12 mouse cellular contexts compared by ENCODE assay signal in the genomic region with DNA sequence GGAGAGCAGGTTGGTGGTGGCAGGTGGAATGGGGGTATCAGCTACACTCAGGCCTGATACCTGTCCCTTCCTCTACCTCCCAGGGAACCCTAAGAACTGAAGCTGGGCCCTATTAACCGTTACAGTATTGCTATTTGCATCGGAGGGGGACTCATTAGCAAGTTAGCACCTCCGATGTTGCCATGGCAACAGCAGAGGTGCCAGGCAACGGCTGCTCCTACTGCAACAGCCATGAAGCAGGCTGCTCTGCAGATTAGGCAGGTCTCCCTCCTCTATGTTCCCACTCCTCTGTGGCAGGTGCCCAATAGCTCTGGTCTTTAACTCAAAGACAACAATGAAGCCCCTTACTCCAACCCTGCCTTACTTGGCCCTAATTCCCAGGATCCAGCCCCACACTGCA. TPM values are rescaled to one million over a fixed set of nuclear protein-coding genes. Genes with fewer than 3 reads are reported as not detected.
DNase-seq lines count a peak whose midpoint lies in the region; ATAC-seq and TF ChIP-seq lines count a peak whose summit lies in the region.
"Had no signal": no experiment of that assay in that cellular context is flagged by ENCODE, and none has a peak within 500 bp of the region (broad histone marks: within the 10 kb centered on the region; RNA-seq: fewer than 3 reads in every experiment).

No protein-coding gene starts in this region.

- peaks cover 48% of the 10 kb centered on the region for H3K4me1 ChIP-seq in forebrain, postnatal 0 days (ENCODE audit: insufficient read depth)
- peaks cover 57% of the 10 kb centered on the region for H3K4me1 ChIP-seq in midbrain, embryonic 11.5 days (ENCODE audit: control insufficient read depth, insufficient read depth, low read length)

- peak overlapping the region; percentile 97 for H3K9ac ChIP-seq in forebrain, postnatal 0 days
- H3K9ac ChIP-seq in midbrain, embryonic 11.5 days (ENCODE audit: low read length) = peak overlapping the region; percentile 35; the same call in 1 of the 2 replicates
- H3K9ac ChIP-seq: embryonic facial prominence, embryonic 15.5 days had no signal

- H3K4me3 ChIP-seq in forebrain, postnatal 0 days (ENCODE audit: low read depth, low read length) = peak overlapping the region; percentile 60
- no peak overlapping the region for H3K4me3 ChIP-seq in midbrain, embryonic 11.5 days (ENCODE audit: low read depth, low read length)
- H3K4me3 ChIP-seq: embryonic facial prominence, embryonic 15.5 days had no signal

- ATAC-seq in forebrain, postnatal 0 days = peak; percentile 46
- no peak for ATAC-seq in midbrain, embryonic 11.5 days (ENCODE audit: low FRiP score)
- no peak for ATAC-seq in activated CD4-positive, CD25-positive, alpha-beta regulatory T cell, adult 4 months

- H3K36me3 ChIP-seq in forebrain, postnatal 0 days (ENCODE audit: insufficient read depth) = peaks cover 25% of the 10 kb centered on the region
- H3K36me3 ChIP-seq in midbrain, embryonic 11.5 days (ENCODE audit: control insufficient read depth, insufficient read depth, low read length) = no peaks in the 10 kb centered on the region; the same call in 1 of the 2 replicates

- H3K9me3 ChIP-seq in forebrain, postnatal 0 days (ENCODE audit: low read length) = no peaks in the 10 kb centered on the region
- H3K9me3 ChIP-seq in midbrain, embryonic 11.5 days (ENCODE audit: control insufficient read depth, low read length) = no peaks in the 10 kb centered on the region
- H3K9me3 ChIP-seq: embryonic facial prominence, embryonic 15.5 days had no signal

- no peak for TF ChIP-seq CTCF in forebrain, postnatal 0 days (IDR thresholded peaks at IDR 0.05; ENCODE audit: low read depth)

- H3K27me3 ChIP-seq in forebrain, postnatal 0 days (ENCODE audit: insufficient read depth, low read length) = no peaks in the 10 kb centered on the region
- peaks cover 7% of the 10 kb centered on the region for H3K27me3 ChIP-seq in midbrain, embryonic 11.5 days (ENCODE audit: control insufficient read depth, insufficient read depth, low read length)

- peak overlapping the region; percentile 96 for H3K4me2 ChIP-seq in forebrain, postnatal 0 days (ENCODE audit: low read depth)
- peak overlapping the region; percentile 96 for H3K4me2 ChIP-seq in midbrain, embryonic 11.5 days
- H3K4me2 ChIP-seq: embryonic facial prominence, embryonic 15.5 days had no signal

- 1% methylated on average over 4 of the region's 4 CpGs for WGBS in forebrain, postnatal 0 days
- 6% methylated on average over 4 of the region's 4 CpGs for WGBS in midbrain, embryonic 11.5 days

- peak; percentile 25 to 29 for DNase-seq in cerebellum, adult 18-20 months
- no peak for DNase-seq in cerebellum, postnatal 36 days
- peak; percentile 20 for DNase-seq in CD4-positive helper T cell, adult 2 months (ENCODE audit: low read depth, low spot score)
- DNase-seq in forebrain, postnatal 0 days = peak; percentile 90
- no peak for DNase-seq in midbrain, embryonic 11.5 days (ENCODE audit: low spot score, missing footprints)
- no peak for DNase-seq in B cell, adult 2 months
- DNase-seq in ovary, postnatal 36 days (ENCODE audit: low spot score) = no peak

- H3K27ac ChIP-seq in forebrain, postnatal 0 days (ENCODE audit: low read depth, low read length) = peak overlapping the region; percentile 72
- no peak overlapping the region for H3K27ac ChIP-seq in midbrain, embryonic 11.5 days (ENCODE audit: low read depth, low read length)
- H3K27ac ChIP-seq: embryonic facial prominence, embryonic 15.5 days; stomach, postnatal 0 days had no signal

RNA-seq across cellular contexts. Expression of a gene that starts 3.8 kb away (rescaled TPM):
- 78.0 and 92.6 TPM in 2 replicates for total RNA-seq in forebrain, postnatal 0 days (2014; rRNA removed)
- polyA plus RNA-seq in forebrain, postnatal 0 days (2015; fragmentation: Nextera tagmentation; extraction: Ambion mirVana) = 79.2 and 106 TPM in 2 replicates
- polyA plus RNA-seq in midbrain, embryonic 11.5 days (2014; fragmentation: Nextera tagmentation; extraction: Ambion mirVana) = 14.5 and 15.7 TPM in 2 replicates
- under 1 TPM; 0.09 to 0.16 TPM for polyA plus RNA-seq in activated CD4-positive, CD25-positive, alpha-beta regulatory T cell, adult 4 months (2017; shearing (Covaris generic))

RNA-seq across cellular contexts. Expression of a gene that starts 28.7 kb away (rescaled TPM):
- not detected in 2 replicates for total RNA-seq in forebrain, postnatal 0 days (2014; rRNA removed)
- 0.24 TPM in 1 of 2 replicates, not detected in the other for polyA plus RNA-seq in forebrain, postnatal 0 days (2015; fragmentation: Nextera tagmentation; extraction: Ambion mirVana)
- not detected in 2 replicates for polyA plus RNA-seq in midbrain, embryonic 11.5 days (2014; fragmentation: Nextera tagmentation; extraction: Ambion mirVana)
- not detected for polyA plus RNA-seq in activated CD4-positive, CD25-positive, alpha-beta regulatory T cell, adult 4 months (2017; shearing (Covaris generic))
- total RNA-seq: hematopoietic stem cell, adult 5-6 weeks had no signal
- polyA plus RNA-seq: limb, embryonic 11.5 days; stomach, postnatal 0 days had no signal

RNA-seq across cellular contexts. Expression of a gene that starts 31.0 kb away (rescaled TPM):
- 37.8 and 42.5 TPM in 2 replicates for total RNA-seq in forebrain, postnatal 0 days (2014; rRNA removed)
- 39.8 and 39.9 TPM in 2 replicates for polyA plus RNA-seq in forebrain, postnatal 0 days (2015; fragmentation: Nextera tagmentation; extraction: Ambion mirVana)
- polyA plus RNA-seq in midbrain, embryonic 11.5 days (2014; fragmentation: Nextera tagmentation; extraction: Ambion mirVana) = 59.2 and 60.2 TPM in 2 replicates
- 10 to 100 TPM; 55.7 to 62.4 TPM for polyA plus RNA-seq in activated CD4-positive, CD25-positive, alpha-beta regulatory T cell, adult 4 months (2017; shearing (Covaris generic))

RNA-seq across cellular contexts. Expression of a gene that starts 44.0 kb away (rescaled TPM):
- not detected in 2 replicates for total RNA-seq in forebrain, postnatal 0 days (2014; rRNA removed)
- not detected in 2 replicates for polyA plus RNA-seq in forebrain, postnatal 0 days (2015; fragmentation: Nextera tagmentation; extraction: Ambion mirVana)
- polyA plus RNA-seq in midbrain, embryonic 11.5 days (2014; fragmentation: Nextera tagmentation; extraction: Ambion mirVana) = not detected in 2 replicates
- polyA plus RNA-seq in activated CD4-positive, CD25-positive, alpha-beta regulatory T cell, adult 4 months (2017; shearing (Covaris generic)) = not detected
- total RNA-seq: hematopoietic stem cell, adult 5-6 weeks had no signal
- polyA plus RNA-seq: embryonic facial prominence, embryonic 15.5 days; limb, embryonic 11.5 days; stomach, postnatal 0 days had no signal

RNA-seq across cellular contexts. Expression of a gene that starts 52.6 kb away (rescaled TPM):
- total RNA-seq in forebrain, postnatal 0 days (2014; rRNA removed) = not detected in 2 replicates
- polyA plus RNA-seq in forebrain, postnatal 0 days (2015; fragmentation: Nextera tagmentation; extraction: Ambion mirVana) = not detected in 2 replicates
- polyA plus RNA-seq in midbrain, embryonic 11.5 days (2014; fragmentation: Nextera tagmentation; extraction: Ambion mirVana) = not detected in 2 replicates
- not detected for polyA plus RNA-seq in activated CD4-positive, CD25-positive, alpha-beta regulatory T cell, adult 4 months (2017; shearing (Covaris generic))
- total RNA-seq: hematopoietic stem cell, adult 5-6 weeks had no signal
- polyA plus RNA-seq: limb, embryonic 11.5 days; stomach, postnatal 0 days had no signal

Comparison
In these comparisons a context has a peak if more than half of its experiments do, and no peak if none do; other contexts are left out.
1. DNase-seq: peak in cerebellum, adult 18-20 months (2 of 2), CD4-positive helper T cell, adult 2 months (single experiment) and forebrain, postnatal 0 days (single experiment); none in cerebellum, postnatal 36 days (0 of 2), midbrain, embryonic 11.5 days (single experiment), B cell, adult 2 months (0 of 2) and ovary, postnatal 36 days (single experiment).
2. RNA of a gene that starts 3.8 kb away (polyA plus RNA-seq): 79.2 to 106 TPM in forebrain, postnatal 0 days and 14.5 to 15.7 TPM in midbrain, embryonic 11.5 days; 0.09 to 0.16 TPM in activated CD4-positive, CD25-positive, alpha-beta regulatory T cell, adult 4 months; every median in the first group is over 10 times any median in the second.